Mouse (Mus musculus) neural tube, embryonic 10.5 days (tissue): ENCODE data around the gene Slc45a3.

Experiments used
- DNase-seq: peaks from one replicate; pipeline ENCODE4 v3.0.0-alpha.2; 2017; ENCODE audit warnings: low spot score; ENCODE audit errors: extremely low spot score

Slc45a3 gene

DNA sequence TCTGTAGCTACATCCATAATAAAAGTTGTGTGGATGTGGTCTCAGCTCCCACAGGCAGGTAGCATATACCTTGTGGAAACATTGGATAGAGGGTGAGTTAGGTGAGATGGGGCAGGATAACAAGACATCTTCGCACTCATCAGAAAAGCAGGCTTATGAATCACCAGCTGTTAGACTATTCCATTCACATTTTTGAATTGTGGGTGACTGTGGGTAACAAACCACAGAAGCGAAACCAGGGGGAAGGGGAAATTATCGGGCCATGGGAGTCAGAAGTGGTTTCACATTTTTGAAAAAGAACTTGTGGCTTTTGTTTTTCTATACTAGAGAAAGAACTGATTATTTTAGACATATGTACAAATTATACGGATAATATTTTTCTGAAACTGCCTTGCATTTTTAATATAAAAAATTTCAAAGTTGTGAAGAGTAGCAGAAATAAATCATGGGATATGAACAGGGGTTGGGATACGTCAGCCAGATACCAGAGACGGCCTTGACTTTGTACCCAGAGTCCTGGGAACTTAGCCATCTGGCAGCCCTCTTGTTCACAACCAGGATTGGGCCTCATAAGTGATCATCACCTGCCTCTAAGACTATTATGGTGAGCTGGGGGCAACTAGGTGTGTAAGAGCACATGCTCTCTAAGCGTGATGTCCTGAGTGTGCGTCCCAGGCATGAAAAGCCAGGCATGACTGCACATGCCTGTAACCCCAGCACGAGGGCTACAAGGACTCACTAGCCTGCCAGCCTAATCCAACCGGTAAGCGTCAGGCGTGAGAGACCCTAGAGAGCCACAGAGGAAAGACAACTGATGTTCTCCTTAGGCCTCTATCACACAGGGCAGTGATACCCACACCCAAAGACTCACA is 30.6 kb downstream of the Slc45a3 start:
- DNase-seq = no peak

DNA sequence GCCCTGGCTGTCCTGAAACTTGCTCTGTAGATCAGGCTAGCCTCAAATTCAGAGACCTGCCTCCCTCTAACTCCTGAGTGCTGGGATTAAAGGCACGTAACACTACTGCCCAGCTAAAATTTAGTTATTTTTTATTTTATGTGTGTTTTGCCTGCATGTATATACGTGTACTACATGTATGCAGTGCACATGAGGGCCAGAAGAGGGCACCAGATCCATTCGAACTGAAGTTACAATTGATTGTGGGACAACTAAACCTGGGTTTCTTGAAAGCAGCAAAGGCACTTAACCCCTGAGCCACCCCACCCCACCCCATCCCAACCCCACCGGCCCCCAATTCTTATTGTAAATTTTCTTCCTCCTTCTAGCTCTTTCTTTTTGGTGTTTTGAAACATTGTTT is 32.3 kb downstream of the Slc45a3 start:
- DNase-seq = peak; percentile 63

DNA sequence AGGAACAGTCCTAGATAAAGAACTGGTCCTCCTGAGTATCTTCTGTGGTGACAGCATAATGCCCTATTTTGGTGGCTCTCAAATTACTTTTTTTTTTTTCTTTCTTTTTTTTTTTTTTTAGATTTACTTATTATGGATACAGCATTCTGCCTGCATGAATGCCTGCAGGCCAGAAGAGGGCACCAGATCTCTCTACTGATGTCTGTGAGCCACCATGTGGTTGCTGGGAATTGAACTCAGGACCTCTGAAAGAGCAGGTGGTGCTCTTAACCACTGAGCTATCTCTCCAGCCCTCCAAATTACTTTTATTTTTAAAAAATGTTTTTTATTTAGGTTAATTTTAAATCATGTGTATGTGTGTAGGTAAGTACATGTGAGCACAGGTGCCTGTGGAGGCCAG is 37.7 kb downstream of the Slc45a3 start:
- DNase-seq = no peak

GRCm38 (mm10) chr1:132001880-132002330 is 39.1 kb downstream of the Slc45a3 start:
- no peak for DNase-seq

DNA sequence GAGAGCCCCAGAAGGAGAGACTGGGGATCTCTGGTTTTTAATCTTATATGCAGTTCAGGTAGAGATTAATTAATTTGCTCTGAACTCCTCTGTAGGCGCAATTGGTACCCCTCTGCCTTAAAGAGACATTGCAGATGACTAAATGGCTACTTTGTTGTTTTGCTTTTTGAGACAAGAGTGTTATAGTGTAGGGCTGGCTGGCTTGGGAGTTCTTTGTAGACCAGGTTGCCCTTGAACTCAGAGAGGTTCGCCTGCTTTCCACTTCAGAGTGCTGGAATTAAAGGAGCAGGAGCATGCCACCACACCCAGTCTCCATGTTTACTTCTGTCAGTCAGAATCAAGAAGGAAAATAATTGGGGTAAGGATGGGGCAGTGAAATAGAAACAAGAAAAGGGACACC is 40.3 kb downstream of the Slc45a3 start:
- DNase-seq = no peak

DNA sequence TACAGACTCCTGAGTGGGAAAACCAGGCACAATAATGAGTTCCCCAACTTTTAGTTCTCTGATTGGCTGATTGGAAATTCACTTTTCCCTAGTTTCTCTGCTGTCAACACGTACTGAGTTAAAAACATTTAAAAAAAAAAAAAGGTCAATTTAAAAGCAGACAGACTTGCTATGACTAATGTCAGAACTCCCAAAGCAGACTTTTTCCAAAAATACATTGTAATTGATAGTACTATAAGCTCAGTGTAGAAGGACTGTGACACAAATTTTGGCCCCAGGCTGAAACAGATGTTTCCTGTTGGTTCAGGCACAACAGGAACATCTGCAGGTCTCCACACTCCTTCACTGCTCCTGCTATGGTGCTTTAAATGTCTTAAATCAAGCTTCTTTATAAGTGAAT is 41.0 kb downstream of the Slc45a3 start:
- DNase-seq = no peak

DNA sequence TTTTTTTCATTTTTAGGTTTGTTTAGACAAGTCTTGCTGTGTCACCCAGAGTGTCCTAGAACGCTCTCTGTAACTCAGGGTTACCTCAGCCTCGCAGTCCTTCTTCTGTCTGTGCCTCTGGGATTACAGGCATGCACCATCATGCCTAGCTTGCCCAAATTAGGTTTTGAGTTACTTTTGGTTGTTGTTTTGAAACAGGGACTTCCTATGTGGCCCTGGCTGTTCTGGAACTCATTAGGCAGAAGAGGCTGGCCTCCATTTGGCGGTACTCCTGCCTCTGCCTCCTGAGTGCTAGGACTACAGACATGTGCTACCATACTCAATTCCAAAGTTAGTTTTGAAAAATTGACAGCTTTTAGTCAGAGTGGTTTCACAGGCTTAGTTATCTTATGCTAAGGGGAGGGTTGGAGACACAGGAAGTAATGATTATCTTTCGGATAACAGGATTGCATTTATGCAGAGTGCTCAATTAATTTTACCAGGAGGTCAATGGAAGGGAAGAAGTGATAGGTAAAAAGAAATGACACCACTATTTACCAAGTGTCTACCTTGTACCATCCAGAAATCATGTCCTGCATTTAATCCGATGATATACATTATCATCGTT is 41.9 kb downstream of the Slc45a3 start:
- no peak for DNase-seq

DNA sequence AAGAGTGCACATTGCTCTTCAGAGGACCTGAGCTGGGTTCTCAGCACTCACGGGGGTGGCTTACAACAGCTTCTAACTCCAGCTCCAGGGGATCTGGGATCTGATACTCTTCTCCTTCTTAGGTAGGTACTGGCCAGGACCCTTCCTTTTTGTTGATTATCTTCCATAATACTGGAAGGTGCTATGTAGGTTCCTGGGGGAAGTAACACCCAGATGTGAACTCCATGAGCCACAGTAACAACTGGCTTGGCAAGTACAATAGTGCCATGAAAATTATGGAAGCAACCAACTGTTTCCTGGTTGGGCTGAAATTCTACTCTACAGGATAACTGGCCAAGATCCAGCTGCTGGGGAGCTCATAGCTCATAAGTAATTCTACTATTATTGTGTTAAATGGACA is 42.7 kb downstream of the Slc45a3 start:
- no peak for DNase-seq

DNA sequence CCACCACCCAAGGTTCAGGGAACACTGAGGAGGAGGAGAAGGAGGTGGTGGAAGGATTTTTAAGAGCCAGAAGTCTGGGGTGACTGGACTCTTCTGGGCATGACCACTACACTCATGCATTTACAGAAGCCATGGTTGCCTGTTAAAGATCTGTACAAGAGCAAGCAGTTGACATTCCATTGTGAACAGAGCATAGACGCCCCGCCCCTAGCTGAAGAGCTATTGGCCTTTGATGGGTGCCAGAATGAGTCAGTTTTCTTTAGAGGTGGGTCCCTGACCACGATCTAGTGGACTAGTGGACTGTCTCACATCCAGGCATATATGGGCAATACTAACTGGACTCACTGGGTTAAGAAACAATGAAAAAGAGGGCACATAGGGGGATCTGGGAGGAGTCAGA is 43.3 kb downstream of the Slc45a3 start:
- no peak for DNase-seq

GRCm38 (mm10) chr1:132006721-132007120 is 44.0 kb downstream of the Slc45a3 start:
- no peak for DNase-seq

DNA sequence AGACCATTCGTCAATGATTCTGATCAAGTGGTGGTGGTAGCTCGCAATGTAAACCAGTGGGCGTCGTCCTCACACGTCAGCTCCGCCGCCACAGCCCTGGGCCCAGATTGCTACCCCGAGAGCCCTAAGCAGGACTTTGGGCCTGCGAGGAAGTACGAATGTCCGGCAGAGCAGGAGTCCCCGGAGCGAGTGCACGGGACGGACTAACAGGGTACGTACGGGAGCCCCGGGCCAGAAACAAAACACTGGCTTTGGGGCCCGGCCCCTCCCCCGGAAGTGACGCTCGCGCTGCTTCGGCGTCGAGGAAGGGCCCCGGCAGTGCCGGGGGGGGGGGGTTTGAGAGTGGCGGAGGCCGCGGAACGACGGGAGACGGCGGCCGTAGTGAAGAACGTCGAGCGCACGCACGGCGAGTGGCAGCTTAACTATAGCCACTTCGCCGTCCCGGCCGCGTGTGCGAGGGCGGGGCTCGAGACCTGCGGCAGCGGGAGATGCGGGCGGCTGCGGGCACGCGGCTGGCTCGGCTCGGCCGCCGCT is 44.6 kb downstream of the Slc45a3 start, which contains the start of gene Elk4:
TSS of gene Elk4 (plus strand) at position 326 of the 534 bp plus-strand sequence.
- peak; percentile 93 for DNase-seq

DNA sequence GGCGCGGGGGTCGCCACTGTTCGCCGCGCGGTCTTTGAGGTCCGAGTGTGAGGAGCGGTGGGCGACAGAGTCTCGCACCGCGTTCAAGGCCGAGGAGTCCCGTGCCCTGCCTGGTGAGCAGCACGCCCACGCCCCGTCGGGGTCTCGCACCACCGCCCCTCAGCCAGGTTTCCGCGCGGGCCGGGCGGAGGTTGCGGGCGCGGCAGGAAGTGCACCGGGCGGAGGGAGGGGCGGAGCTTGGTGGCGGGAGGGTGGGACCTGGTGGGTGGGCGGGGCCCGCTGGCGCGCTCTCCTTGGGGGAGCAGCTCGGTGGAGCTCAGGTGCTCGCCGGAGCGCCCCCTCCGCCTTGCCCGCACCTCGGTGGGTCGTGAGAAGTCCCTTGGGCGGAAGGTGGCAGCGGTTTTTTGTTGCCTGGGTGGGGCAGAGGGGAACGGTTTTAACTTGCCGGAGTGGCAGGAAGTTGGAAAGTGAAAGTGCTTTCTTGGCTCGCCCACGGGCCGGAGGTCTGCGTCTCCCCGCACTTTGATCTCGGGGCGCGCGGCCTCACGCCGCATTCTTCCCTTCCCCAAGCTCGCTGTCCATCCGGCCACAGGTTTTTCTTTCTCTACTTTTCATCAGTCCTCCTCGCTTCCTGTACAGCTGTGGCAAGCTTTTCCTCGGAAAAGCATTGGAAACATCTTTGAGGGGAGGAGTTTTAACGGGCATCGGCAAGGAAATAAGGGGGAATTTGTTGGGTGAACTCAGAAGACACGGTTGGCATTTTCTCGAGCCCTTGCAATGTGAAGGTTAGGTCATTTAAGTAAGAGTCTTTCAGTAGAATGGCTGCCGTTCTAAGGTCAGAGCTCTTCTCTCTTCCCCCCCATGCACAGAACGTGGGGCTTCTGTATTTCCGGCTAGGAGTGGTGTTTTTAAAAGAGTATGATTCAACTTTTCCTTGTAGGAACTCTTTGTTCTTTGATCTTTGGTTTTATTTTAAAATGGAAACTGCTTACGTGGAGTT is 45.4 kb downstream of the Slc45a3 start:
- DNase-seq = peak; percentile 90

GRCm38 (mm10) chr1:132008881-132009644 is 46.3 kb downstream of the Slc45a3 start:
- no peak for DNase-seq

GRCm38 (mm10) chr1:132010632-132011501 is 48.1 kb downstream of the Slc45a3 start:
- DNase-seq = no peak

DNA sequence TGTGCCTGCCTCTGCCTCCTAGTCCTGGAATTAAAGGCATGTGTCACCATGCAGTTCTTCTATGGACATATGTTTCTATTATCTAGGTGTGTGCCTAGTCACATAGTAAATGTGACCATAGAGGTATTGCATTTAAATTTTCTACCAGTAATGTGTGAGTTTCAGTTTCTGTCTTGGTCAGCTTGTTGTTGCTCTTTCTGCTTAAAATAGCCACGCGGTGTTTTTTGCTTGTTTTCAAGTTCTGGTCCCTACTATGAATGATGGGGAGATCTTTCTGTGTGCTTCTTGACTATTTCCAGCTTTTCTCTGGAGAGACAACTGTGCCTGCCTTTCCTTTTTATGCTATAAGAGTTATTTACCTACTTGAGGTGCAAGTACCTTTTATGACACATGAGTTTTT is 49.0 kb downstream of the Slc45a3 start:
- DNase-seq = no peak

DNA sequence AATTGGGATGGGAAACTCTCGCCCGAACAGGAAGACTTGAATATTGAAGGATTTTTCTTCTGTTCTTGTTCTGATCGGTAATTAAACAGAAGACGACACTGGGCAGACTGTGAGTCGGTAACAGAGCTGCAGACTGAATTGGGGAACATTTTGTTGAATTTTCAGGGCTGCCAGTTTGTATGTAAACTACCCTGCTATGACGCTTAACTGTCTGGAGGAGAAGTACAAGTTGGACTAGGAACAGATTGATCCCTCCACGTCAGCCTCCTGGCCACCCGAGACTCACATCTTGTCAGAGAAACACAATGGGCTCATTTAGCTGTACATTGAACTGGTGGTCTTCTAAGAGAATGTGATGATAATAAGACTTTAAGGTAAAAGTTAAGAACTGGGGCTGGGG is 50.1 kb downstream of the Slc45a3 start:
- DNase-seq = no peak

GRCm38 (mm10) chr1:132014800-132015199 is 52.0 kb downstream of the Slc45a3 start:
- DNase-seq = no peak

- no peak for DNase-seq
These were observed 53.9 kb downstream of the Slc45a3 start for GRCm38 (mm10) chr1:132016691-132017090.

DNA sequence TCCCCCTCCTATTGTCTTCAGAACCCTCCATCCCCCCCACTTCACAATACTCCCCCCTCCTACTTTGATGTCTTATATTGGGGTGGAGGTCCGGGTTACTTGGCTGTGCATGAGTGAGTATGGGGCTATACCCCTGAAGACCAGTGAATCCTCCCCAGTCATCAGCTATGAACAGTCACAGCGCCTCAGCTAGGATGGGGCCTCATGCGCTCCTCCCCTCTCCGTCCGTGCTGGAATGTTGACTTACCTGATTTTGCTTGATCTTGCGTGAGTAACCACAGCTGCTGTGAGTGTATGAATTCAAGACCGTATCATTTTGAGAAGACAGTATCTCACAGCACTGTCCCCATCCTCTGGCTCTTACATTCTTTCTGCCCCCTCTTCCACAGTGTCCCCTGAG is 57.1 kb downstream of the Slc45a3 start:
- no peak for DNase-seq

DNA sequence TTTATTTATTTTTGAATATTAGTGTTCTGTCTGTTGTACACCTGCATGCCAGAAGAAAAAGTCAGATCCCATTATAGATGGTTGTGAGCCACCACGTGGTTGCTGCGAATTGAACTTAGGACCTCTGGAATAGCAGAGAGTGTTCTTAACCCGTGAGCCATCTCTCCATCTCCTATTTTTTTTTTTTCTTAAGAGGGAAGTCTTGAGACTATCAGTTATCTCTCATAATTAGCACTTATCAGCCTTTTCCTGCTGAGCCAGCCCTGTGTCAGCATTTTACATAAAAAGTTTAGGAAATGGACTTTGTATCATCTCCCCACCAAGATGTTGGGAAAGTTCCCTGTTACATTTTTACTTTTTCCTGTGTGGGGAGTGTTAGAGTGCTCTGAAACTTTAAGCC is 59.3 kb downstream of the Slc45a3 start:
- DNase-seq = no peak
